Mouse (Mus musculus): ENCODE results near the gene Fras1. TPM values are rescaled to one million over a fixed set of nuclear protein-coding genes. Genes with fewer than 3 reads are reported as not detected.

The Fras1 gene
- total RNA-seq, 1 experiment from 2014 or later, result 5.9 TPM

DNA sequence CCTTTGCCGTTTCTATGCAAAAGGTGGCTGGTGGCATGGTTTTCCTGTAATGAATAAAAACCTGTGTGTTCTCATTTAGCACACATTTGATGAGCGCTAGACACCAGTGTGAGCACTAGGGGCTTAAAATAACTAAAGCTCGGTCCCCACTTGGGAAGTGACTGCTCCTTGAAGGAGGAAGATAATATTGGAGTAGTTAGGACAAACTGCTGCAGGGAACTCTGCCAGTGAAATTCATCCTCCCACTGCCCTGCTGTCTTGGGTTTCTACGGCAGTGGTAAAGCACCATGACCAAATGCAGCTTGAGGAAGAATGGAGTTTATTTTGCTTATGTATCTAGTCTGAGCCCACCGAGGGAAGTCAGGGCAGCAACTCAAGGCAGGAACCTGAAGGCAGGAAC is 211.0 kb downstream of the Fras1 start:
- DNase-seq, result no peak

- DNase-seq, result no peak
These were observed 216.9 kb downstream of the Fras1 start for GRCm38 (mm10) chr5:96590621-96591020.

DNA sequence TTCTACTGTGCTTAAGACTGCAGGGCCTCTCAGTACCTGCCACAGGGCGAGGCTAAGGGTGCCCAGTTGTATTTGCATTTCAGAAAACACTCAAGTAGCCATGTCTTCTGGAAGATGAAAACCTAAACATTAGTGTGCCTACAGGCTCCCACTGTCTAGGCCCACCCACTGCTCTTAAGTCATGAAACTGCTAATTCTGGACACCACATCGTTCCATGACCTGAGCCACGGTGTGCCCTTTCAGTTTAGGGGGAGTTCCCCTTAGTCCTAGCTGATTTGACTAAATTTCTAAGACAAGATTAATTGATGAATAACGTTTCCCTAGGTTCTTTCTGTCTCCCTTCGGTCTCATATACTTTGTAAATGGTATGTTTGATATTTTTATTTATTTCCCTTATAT is 222.0 kb downstream of the Fras1 start:
- no peak for DNase-seq

GRCm38 (mm10) chr5:96603974-96604769 is 230.4 kb downstream of the Fras1 start:
- DNase-seq, result no peak

DNA sequence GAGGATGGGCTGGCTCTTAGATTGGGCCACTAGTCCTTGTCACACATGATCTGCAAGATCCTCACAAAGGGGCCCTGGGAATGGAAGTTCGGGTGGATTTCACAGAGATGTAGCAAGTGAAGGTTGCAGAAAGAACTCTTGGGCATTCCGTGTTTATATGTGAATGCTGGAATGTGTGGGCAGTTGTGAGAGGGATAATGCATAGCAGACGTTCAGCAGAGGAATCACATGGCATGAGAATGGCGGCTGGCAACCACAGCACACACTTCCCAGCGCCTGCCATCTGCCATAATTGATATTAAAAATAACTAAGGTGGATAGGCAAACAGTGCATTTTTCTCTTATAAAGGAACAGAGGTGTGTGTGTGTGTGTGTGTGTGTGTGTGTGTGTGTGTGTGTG is 234.3 kb downstream of the Fras1 start:
- no peak for DNase-seq

GRCm38 (mm10) chr5:96608581-96609280 is 235.0 kb downstream of the Fras1 start:
- no peak for DNase-seq

DNA sequence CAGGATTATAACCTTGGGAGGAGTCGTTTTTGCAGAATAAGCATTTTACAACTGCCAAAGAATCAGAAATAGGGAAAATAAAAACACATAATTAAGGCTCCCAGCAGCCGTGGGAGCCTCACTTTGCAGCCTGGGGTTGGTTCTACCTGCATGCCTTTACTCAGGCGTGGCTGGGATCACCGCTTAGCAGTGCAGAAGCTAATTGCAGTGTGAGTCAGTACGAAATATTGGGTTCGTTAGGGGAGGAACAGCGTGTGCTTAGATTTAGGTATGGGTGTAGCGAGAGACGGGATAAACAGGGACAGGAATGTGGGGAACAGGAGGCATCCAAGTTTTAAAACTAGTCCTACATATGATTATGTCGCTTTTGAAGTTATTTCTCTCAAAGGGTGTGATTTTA is 238.3 kb downstream of the Fras1 start:
- DNase-seq, result no peak

GRCm38 (mm10) chr5:96616954-96617646 is 243.3 kb downstream of the Fras1 start:
- DNase-seq, result peak; percentile 9

GRCm38 (mm10) chr5:96618008-96618407 is 244.3 kb downstream of the Fras1 start:
- no peak for DNase-seq

DNA sequence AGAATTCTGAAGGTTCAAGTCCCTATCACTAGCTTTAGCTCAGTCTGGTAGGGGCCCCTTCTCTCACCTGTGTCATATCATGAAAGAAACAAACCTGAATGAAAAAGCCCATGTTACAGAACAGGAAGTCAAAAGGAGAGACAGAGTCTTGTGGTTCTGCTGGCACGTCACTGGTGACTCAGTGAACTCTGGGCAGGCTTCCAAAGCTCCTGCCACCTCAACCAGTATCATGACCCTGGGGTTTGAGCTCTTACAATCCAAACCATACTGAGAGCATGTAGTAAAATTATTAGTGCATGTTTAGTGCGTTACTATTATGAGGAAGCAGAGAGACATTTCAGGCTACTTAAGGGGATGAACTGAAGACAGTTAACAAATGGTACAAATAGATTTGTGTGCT is 246.5 kb downstream of the Fras1 start:
- peak; percentile 80 for DNase-seq

- no peak for DNase-seq
These were observed 246.9 kb downstream of the Fras1 start for GRCm38 (mm10) chr5:96620618-96621017.

- no peak for DNase-seq
These were observed 249.0 kb downstream of the Fras1 start for GRCm38 (mm10) chr5:96622604-96623352.

GRCm38 (mm10) chr5:96629851-96630250 is 256.1 kb downstream of the Fras1 start:
- no peak for DNase-seq

DNA sequence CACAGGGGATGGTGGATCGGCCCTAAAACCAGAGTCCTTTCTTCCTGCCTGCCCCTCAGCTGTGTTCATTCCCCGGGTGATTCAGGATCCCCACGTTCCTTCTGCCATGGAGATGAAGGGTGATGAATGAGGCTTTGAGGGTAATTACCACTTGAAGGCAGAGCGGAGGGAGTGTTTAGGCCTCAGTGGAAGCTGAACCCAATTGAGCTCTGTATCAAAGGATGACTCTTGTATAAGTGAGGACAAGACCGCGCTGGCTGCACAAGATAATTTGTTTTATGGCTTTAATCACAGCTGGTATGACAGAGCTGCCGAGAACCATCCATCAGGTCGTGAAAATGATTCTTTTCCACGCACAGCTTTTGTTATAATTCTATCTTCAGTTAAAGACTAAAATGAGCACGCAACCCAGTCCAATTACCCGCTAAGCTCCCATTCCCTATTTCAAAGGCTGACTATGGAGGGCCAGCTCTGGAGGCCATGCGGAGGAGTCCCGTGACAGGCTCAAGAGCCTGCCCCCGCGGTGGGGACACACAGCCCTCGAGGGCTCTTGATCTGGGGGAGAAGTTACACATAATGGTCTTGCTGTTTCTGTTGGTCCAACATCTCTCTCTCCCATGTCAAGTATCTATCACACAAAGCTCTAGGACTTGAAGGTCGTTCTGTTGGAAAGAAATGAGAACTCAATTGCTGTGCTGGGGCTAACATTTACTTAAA is 261.5 kb downstream of the Fras1 start:
- DNase-seq, result no peak

DNA sequence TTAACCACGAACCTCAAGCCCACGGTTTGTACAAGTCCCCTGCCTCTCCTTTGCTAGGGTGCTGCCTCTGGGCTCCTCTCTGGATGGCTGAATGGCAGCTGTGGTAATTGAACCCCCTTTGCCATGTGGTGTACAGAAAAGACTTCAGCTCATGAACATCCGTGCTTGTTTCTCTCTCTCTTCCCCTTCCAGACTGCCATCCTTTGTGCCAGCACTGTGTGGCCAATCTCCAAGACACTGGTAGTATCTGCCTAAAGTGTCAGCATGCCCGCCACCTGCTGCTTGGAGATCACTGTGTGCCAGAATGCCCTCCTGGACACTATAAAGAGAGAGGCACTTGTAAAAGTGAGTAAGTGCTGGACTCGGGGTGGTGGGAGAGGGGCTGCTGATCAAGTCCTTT is 262.1 kb downstream of the Fras1 start:
- no peak for DNase-seq

DNA sequence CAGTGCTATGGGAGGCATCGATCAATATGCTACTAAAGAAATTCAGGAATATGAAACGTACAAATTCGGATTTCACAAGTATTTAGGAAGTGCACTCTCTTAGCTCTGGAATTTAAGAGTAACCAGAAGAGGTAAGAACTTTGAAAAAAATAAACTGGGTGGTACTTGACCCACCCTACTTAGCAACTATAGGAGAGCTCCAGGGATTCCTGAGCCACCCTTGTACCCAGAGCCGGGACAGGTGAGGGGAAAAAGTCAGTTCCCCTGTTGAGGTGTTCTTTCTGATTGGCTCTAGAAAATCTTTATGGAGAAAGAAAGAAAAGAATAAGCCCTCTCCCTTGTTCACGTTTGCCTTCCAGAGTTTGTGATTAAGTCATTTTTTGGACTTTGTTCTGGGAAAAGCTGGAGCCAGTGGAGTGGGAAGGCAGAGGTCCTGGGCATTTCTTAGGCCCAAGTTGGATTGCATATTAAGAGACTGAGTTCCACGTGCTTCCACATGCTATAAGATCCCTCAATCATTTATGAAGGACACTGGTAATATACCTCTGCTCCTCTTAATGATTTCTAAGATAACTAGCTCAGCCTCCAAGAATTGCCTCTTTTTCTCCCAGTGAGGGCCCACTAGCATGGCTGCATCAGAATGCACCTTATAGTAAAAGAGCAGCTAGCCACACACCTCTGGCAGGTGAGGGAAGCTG is 265.6 kb downstream of the Fras1 start:
- no peak for DNase-seq

DNA sequence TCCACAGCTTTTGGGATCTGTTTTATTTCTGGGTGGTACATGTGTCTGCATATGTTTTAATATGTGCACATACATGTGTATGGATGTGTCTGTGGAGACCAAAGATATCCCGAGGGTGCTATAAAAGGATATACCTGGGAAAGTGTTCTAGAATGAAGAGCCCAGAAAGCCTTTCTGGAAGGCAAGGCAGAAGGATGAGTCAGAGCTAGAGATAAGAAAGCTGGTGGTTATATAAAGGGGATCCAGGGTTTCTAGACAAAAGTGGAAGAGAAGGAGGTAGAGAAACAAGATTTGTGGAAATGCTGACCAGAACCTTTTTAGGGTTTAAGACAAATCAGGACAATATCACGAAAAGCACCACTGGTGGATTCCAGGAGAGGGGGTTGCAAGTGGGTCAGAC is 267.5 kb downstream of the Fras1 start:
- no peak for DNase-seq

DNA sequence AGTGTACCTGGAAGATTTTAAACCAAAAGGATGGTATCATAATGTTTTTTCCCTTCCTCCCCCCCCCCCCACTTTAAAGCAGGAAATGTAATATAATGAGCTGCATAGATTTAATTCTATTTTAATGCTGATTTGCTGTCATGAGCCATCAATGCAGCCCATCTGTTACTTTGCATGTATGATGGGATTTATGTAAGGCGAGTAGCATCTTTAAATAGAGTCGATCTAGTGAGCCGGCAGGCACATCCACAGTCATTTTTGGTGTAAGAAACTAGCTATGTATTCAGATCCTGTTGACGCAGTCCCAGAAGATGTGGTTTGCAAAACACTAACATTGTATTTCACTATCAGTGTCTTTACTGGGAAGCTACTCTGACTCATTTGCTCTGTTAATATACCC is 301.9 kb downstream of the Fras1 start:
- no peak for DNase-seq

DNA sequence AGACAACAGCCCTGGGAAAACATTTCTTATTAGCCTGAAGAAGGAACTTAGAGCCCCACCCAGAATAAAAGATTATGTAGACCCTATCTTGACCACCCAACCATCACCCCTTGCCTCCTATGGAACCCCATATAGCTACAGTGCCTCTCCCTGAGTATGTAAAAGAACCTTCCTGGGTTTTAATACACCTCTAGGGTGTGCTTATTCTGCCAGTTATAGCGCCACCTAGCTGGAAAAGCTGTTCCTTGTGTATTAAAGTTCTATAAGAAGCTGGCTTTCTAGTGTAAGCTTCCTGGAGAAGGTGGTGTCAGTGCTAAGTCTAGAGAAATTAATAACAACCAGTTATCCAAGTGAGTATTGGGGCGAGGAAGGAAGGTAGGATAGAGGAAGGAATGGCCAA is 303.7 kb downstream of the Fras1 start:
- peak; percentile 69 for DNase-seq

GRCm38 (mm10) chr5:96681085-96681484 is 307.3 kb downstream of the Fras1 start:
- no peak for DNase-seq

- DNase-seq, result no peak
These were observed 309.0 kb downstream of the Fras1 start for GRCm38 (mm10) chr5:96682777-96683176.

Measured in adrenal gland, postnatal 14 days (tissue).